In genomic region chr15:93880302-93880701, GRCm38 (mm10) we compare ENCODE assay signal across 21 mouse cellular contexts.
A peak's percentile ranks its signal among the peaks of the same experiment; 100 is the strongest.
DNase-seq lines count a peak whose midpoint lies in the region; ATAC-seq and TF ChIP-seq lines count a peak whose summit lies in the region.
"Had no signal": no experiment of that assay in that cellular context is flagged by ENCODE, and none has a peak within 500 bp of the region (broad histone marks: within the 10 kb centered on the region; RNA-seq: fewer than 3 reads in every experiment).

No protein-coding gene starts in this region.

- H3K4me1 ChIP-seq in stomach, postnatal 0 days (replicated peaks; ENCODE audit: control insufficient read depth, insufficient read depth): no peaks in the 10 kb centered on the region
- H3K4me1 ChIP-seq: embryonic facial prominence, embryonic 13.5 days had no signal

- no peak overlapping the region for H3K27ac ChIP-seq in stomach, postnatal 0 days (replicated peaks)
- H3K27ac ChIP-seq: embryonic facial prominence, embryonic 13.5 days; forebrain, embryonic 10.5 days; forebrain, embryonic 12.5 days had no signal

- no peak overlapping the region for H3K4me2 ChIP-seq in stomach, postnatal 0 days (replicated peaks; ENCODE audit: low read depth)
- H3K4me2 ChIP-seq: embryonic facial prominence, embryonic 13.5 days; embryonic facial prominence, embryonic 15.5 days; forebrain, embryonic 12.5 days had no signal

- no peaks in the 10 kb centered on the region for H3K36me3 ChIP-seq in stomach, postnatal 0 days (ENCODE audit: control insufficient read depth, insufficient read depth, low read length)
- H3K36me3 ChIP-seq: embryonic facial prominence, embryonic 13.5 days; embryonic facial prominence, embryonic 15.5 days; forebrain, embryonic 10.5 days; forebrain, embryonic 12.5 days had no signal

- H3K4me3 ChIP-seq in stomach, postnatal 0 days (ENCODE audit: low read depth, low read length): no peak overlapping the region
- H3K4me3 ChIP-seq: embryonic facial prominence, embryonic 13.5 days; embryonic facial prominence, embryonic 15.5 days; erythroblast, embryonic 14.5 days; forebrain, embryonic 10.5 days; forebrain, embryonic 12.5 days had no signal

- no peak for ATAC-seq in stomach, postnatal 0 days (ENCODE audit: low FRiP score, low TSS enrichment)
- ATAC-seq: forebrain, embryonic 14.5 days; forebrain, embryonic 16.5 days had no signal

- 84% methylated on average over 8 of the region's 8 CpGs for WGBS in stomach, postnatal 0 days

- TF ChIP-seq CTCF in stomach, postnatal 0 days (IDR thresholded peaks at IDR 0.05; ENCODE audit: low read depth): no peak

- H3K27me3 ChIP-seq in stomach, postnatal 0 days (ENCODE audit: control insufficient read depth, insufficient read depth, low read length): no peaks in the 10 kb centered on the region
- H3K27me3 ChIP-seq: embryonic facial prominence, embryonic 13.5 days; embryonic facial prominence, embryonic 15.5 days; forebrain, embryonic 12.5 days had no signal

- no peaks in the 10 kb centered on the region for H3K9me3 ChIP-seq in stomach, postnatal 0 days (ENCODE audit: control insufficient read depth, low read length)
- H3K9me3 ChIP-seq: embryonic facial prominence, embryonic 13.5 days; embryonic facial prominence, embryonic 15.5 days; forebrain, embryonic 10.5 days; forebrain, embryonic 12.5 days had no signal

- DNase-seq in left cerebral cortex, adult 18-20 months (ENCODE audit: low spot score in 2 of 2): peak; percentile 8 to 14
- DNase-seq in left cerebral cortex, adult 11 months (ENCODE audit: low spot score): no peak
- DNase-seq in right cerebral cortex, adult 18-20 months: peak; percentile 24
- DNase-seq in right cerebral cortex, postnatal 14 days: no peak
- no peak for DNase-seq in stomach, postnatal 0 days (ENCODE audit: low spot score)
- DNase-seq: adrenal gland, adult 2 months; adrenal gland, postnatal 25 days; cerebellum, adult 11 months; cerebellum, adult 18-20 months; cerebellum, adult 8-10 months; cerebellum, adult 9-11 months; cerebellum, postnatal 14 days; cerebellum, postnatal 36 days; embryo, embryonic 11 days had no signal

- no peak for TF ChIP-seq EP300 in stomach, postnatal 0 days (optimal IDR thresholded peaks at IDR 0.05)

- H3K9ac ChIP-seq in stomach, postnatal 0 days (ENCODE audit: low read length): no peak overlapping the region
- H3K9ac ChIP-seq: embryonic facial prominence, embryonic 13.5 days; embryonic facial prominence, embryonic 15.5 days; forebrain, embryonic 12.5 days had no signal

Comparison
In these comparisons a context has a peak if more than half of its experiments do, and no peak if none do; other contexts are left out.
1. DNase-seq: peak in left cerebral cortex, adult 18-20 months (2 of 2) and right cerebral cortex, adult 18-20 months (single experiment); none in left cerebral cortex, adult 11 months (single experiment), right cerebral cortex, postnatal 14 days (single experiment) and stomach, postnatal 0 days (single experiment).